In the genomic region with DNA sequence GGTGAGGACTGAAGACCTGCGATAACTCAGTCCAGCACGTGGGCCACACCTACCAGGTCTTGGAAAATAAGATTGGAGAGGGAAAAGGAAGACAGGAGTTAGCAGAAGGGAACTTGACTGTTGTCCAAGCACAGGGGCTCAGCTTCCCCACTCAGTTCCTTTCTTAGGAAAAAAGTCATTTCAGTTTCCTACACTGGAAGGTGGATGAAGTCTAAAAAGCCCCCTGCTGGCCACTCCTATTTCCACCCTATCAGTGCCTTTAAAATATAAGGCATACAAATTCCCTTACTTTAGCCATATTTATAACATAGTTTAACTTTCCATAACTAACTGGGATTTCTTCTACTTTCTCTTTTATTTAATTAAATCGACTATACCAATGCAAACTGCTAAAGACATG, we compare ENCODE assay signal across 8 mouse cellular contexts.
DNase-seq lines count a peak whose midpoint lies in the region; ATAC-seq and TF ChIP-seq lines count a peak whose summit lies in the region.

No protein-coding gene starts in this region.

- H3K4me1 ChIP-seq in kidney, embryonic 14.5 days (ENCODE audit: control insufficient read depth, insufficient read depth, low read length): no peaks in the 10 kb centered on the region
- peaks cover 7% of the 10 kb centered on the region; the same call in 1 of the 2 replicates for H3K4me1 ChIP-seq in G1E (ENCODE audit: insufficient read depth, low read depth, low read length)

- H3K9ac ChIP-seq in kidney, embryonic 14.5 days (ENCODE audit: low read depth, low read length): no peak overlapping the region

- H3K4me2 ChIP-seq in kidney, embryonic 14.5 days (replicated peaks; ENCODE audit: low read depth, low read length): no peak overlapping the region

- H3K9me3 ChIP-seq in kidney, embryonic 14.5 days (ENCODE audit: control insufficient read depth, low read length): no peaks in the 10 kb centered on the region
- H3K9me3 ChIP-seq in G1E (replicated peaks): no peaks in the 10 kb centered on the region

- DNase-seq in adrenal gland, adult 2 months: peak; percentile 17
- no peak for DNase-seq in adrenal gland, adult 8-10 months
- no peak for DNase-seq in kidney, adult 18-20 months
- peak; percentile 15 for DNase-seq in G1E (ENCODE audit: low spot score)
- DNase-seq in induced T-regulatory cell, adult 2 months (ENCODE audit: low read depth): peak; percentile 55
- DNase-seq in right cerebral cortex, postnatal 14 days: peak; percentile 64
- no peak for DNase-seq in urinary bladder, postnatal 4 days (ENCODE audit: low spot score in 2 of 2)

- H3K36me3 ChIP-seq in kidney, embryonic 14.5 days (ENCODE audit: control insufficient read depth, insufficient read depth, low read length): no peaks in the 10 kb centered on the region
- no peaks in the 10 kb centered on the region for H3K36me3 ChIP-seq in G1E (replicated peaks)

- ATAC-seq in kidney, embryonic 14.5 days (ENCODE audit: low FRiP score, low TSS enrichment): 0 out of 2 replicates have a peak, but pooled peaks have one; percentile 55
- 0 out of 2 replicates have a peak, but pooled peaks have one; percentile 37 for ATAC-seq in G1E (ENCODE audit: extremely low read depth, insufficient number of reproducible peaks, low FRiP score, poor library complexity, severe bottlenecking)

- no peak overlapping the region for H3K27ac ChIP-seq in kidney, embryonic 14.5 days (ENCODE audit: low read depth, low read length)

- WGBS in kidney, embryonic 14.5 days: 75% methylated on average over 3 of the region's 3 CpGs

- TF ChIP-seq CTCF in G1E (IDR thresholded peaks at IDR 0.05; ENCODE audit: low read depth, low read length): no peak; the same call in 1 of the 2 replicates

- no peak overlapping the region for H3K4me3 ChIP-seq in kidney, embryonic 14.5 days (ENCODE audit: low read length)
- H3K4me3 ChIP-seq in G1E (ENCODE audit: low read depth, low read length): no peak overlapping the region

- no peaks in the 10 kb centered on the region for H3K27me3 ChIP-seq in kidney, embryonic 14.5 days (ENCODE audit: control insufficient read depth, insufficient read depth, low read length)
- no peaks in the 10 kb centered on the region for H3K27me3 ChIP-seq in G1E (ENCODE audit: insufficient read depth, low read length)

Comparison
In these comparisons a context has a peak if more than half of its experiments do, and no peak if none do; other contexts are left out.
1. DNase-seq: peak in adrenal gland, adult 2 months (single experiment), G1E (single experiment), induced T-regulatory cell, adult 2 months (single experiment) and right cerebral cortex, postnatal 14 days (single experiment); none in adrenal gland, adult 8-10 months (single experiment), kidney, adult 18-20 months (single experiment) and urinary bladder, postnatal 4 days (0 of 2).